Mouse (Mus musculus) megakaryocyte progenitor cell, adult 5-6 weeks (primary cell): ENCODE results near the gene Prelp. TPM values are rescaled to one million over a fixed set of nuclear protein-coding genes. Genes with fewer than 3 reads are reported as not detected.
A peak's percentile ranks its signal among the peaks of the same experiment; 100 is the strongest.

ENCODE experiments used
- ATAC-seq: replicated peaks from 2 replicates; pipeline ENCODE4 v1.8.0; 2016; ENCODE audit warnings: mild to moderate bottlenecking, moderate TSS enrichment, inconsistent platforms; ENCODE audit not compliant: poor library complexity
- total RNA-seq, 2 experiments: library from RNA; stranded (forward) in 1 of 2; stranded (reverse) in 1 of 2; fragments of 157-497, 149-512 nt in 1 of 2; fragments of 200-1000 nt in 1 of 2; gene quantifications; 2 replicates each; pipeline versions ENCODE4 v1.2.3 to v1.2.4; 2015 to 2017

Prelp gene
- total RNA-seq, 2 experiments from 2014 or later = not detected

- ATAC-seq = no peak
Observed at GRCm38 (mm10) chr1:133936169-133936568, 15.0 kb upstream of the Prelp start.

- ATAC-seq = no peak
Observed at GRCm38 (mm10) chr1:133934354-133934963, 13.2 kb upstream of the Prelp start.

- ATAC-seq = no peak
Observed at GRCm38 (mm10) chr1:133933301-133934195, 12.3 kb upstream of the Prelp start.

GRCm38 (mm10) chr1:133929980-133930379 is 8.8 kb upstream of the Prelp start:
- no peak for ATAC-seq

- ATAC-seq = no peak
Observed at GRCm38 (mm10) chr1:133925223-133925622, 4.0 kb upstream of the Prelp start.

- ATAC-seq = peak; percentile 77
Observed at GRCm38 (mm10) chr1:133924141-133924875, 3.1 kb upstream of the Prelp start.

- ATAC-seq = no peak
Observed at GRCm38 (mm10) chr1:133923071-133923470, 1.9 kb upstream of the Prelp start.

- no peak for ATAC-seq
Observed at GRCm38 (mm10) chr1:133920876-133921275, 338 bp downstream of the Prelp start.

- no peak for ATAC-seq
Observed at GRCm38 (mm10) chr1:133920401-133920800, 813 bp downstream of the Prelp start.

GRCm38 (mm10) chr1:133918088-133918470 is 3.1 kb downstream of the Prelp start:
- ATAC-seq = no peak

- ATAC-seq = no peak
Observed at GRCm38 (mm10) chr1:133917456-133918087, 3.6 kb downstream of the Prelp start.

GRCm38 (mm10) chr1:133915723-133916355 is 5.4 kb downstream of the Prelp start:
- ATAC-seq = no peak

- no peak for ATAC-seq
Observed at GRCm38 (mm10) chr1:133915115-133915514, 6.1 kb downstream of the Prelp start.

- no peak for ATAC-seq
Observed at GRCm38 (mm10) chr1:133913018-133913417, 8.2 kb downstream of the Prelp start.

GRCm38 (mm10) chr1:133911456-133911855 is 9.8 kb downstream of the Prelp start:
- peak; percentile 69 for ATAC-seq

- ATAC-seq = no peak
Observed at GRCm38 (mm10) chr1:133911008-133911407, 10.2 kb downstream of the Prelp start.

GRCm38 (mm10) chr1:133910108-133910507 is 11.1 kb downstream of the Prelp start:
- ATAC-seq = no peak

GRCm38 (mm10) chr1:133908659-133909575 is 12.3 kb downstream of the Prelp start:
- ATAC-seq = peak; percentile 67

GRCm38 (mm10) chr1:133907949-133908658 is 13.1 kb downstream of the Prelp start, which contains the start of gene Optc:
Optc (minus strand) TSS chr1:133907999.
- ATAC-seq = peak; percentile 60
